Comparison of ENCODE assay signal across 8 mouse cellular contexts in genomic region chr11:52421053-52421778, GRCm38 (mm10). TPM values are rescaled to one million over a fixed set of nuclear protein-coding genes. Genes with fewer than 3 reads are reported as not detected.
DNase-seq lines count a peak whose midpoint lies in the region; ATAC-seq and TF ChIP-seq lines count a peak whose summit lies in the region.

No protein-coding gene starts in this region.

- no peak overlapping the region for H3K4me2 ChIP-seq in forebrain, postnatal 0 days (ENCODE audit: low read depth)
- no peak overlapping the region for H3K4me2 ChIP-seq in limb, embryonic 12.5 days

- no peaks in the 10 kb centered on the region for H3K27me3 ChIP-seq in forebrain, postnatal 0 days (ENCODE audit: insufficient read depth, low read length)
- H3K27me3 ChIP-seq in limb, embryonic 12.5 days, result peaks cover 6% of the 10 kb centered on the region

- ATAC-seq in forebrain, postnatal 0 days, result peak; percentile 25
- 0 out of 2 replicates have a peak, but pooled peaks have one; percentile 73 for ATAC-seq in limb, embryonic 12.5 days (ENCODE audit: insufficient number of reproducible peaks, insufficient read depth, low FRiP score, low TSS enrichment, low read depth)

- 18% methylated on average over 12 of the region's 12 CpGs for WGBS in forebrain, postnatal 0 days
- WGBS in limb, embryonic 12.5 days, result 30% methylated on average over 12 of the region's 12 CpGs

- H3K9ac ChIP-seq in forebrain, postnatal 0 days, result no peak overlapping the region
- H3K9ac ChIP-seq in limb, embryonic 12.5 days (replicated peaks), result 0 out of 2 replicates have a peak overlapping the region, but pooled peaks have one; percentile 12

- DNase-seq in urinary bladder, adult 18-20 months (ENCODE audit: low spot score in 2 of 2), result peak; percentile 6 to 28
- no peak for DNase-seq in urinary bladder, postnatal 4 days (ENCODE audit: low spot score in 2 of 2)
- peak; percentile 40 for DNase-seq in c-Kit-negative CD71-positive TER-119-positive erythroid progenitor cells, embryonic 14.5 days (ENCODE audit: low read depth, low spot score)
- peak; percentile 89 for DNase-seq in forebrain, postnatal 0 days
- DNase-seq in kidney, adult 9 months, result peak; percentile 80
- DNase-seq in natural killer cell, adult 2 months (ENCODE audit: low spot score in 2 of 2), result peak; percentile 26 to 47
- peak; percentile 79 for DNase-seq in thymus, postnatal 4 days

- no peaks in the 10 kb centered on the region for H3K36me3 ChIP-seq in forebrain, postnatal 0 days (ENCODE audit: insufficient read depth)
- no peaks in the 10 kb centered on the region for H3K36me3 ChIP-seq in limb, embryonic 12.5 days

- no peaks in the 10 kb centered on the region for H3K9me3 ChIP-seq in forebrain, postnatal 0 days (ENCODE audit: low read length)
- H3K9me3 ChIP-seq in limb, embryonic 12.5 days, result no peaks in the 10 kb centered on the region

- H3K27ac ChIP-seq in forebrain, postnatal 0 days (ENCODE audit: low read depth, low read length), result no peak overlapping the region
- H3K27ac ChIP-seq in limb, embryonic 12.5 days, result no peak overlapping the region

- H3K4me1 ChIP-seq in forebrain, postnatal 0 days (ENCODE audit: insufficient read depth), result no peaks in the 10 kb centered on the region
- peaks cover 4% of the 10 kb centered on the region; the same call in 1 of the 2 replicates for H3K4me1 ChIP-seq in limb, embryonic 12.5 days (replicated peaks)

- TF ChIP-seq CTCF in forebrain, postnatal 0 days (IDR thresholded peaks at IDR 0.05; ENCODE audit: low read depth), result peak; percentile 96

- no peak overlapping the region for H3K4me3 ChIP-seq in forebrain, postnatal 0 days (ENCODE audit: low read depth, low read length)
- H3K4me3 ChIP-seq in limb, embryonic 12.5 days (replicated peaks), result no peak overlapping the region

RNA-seq across cellular contexts. Expression of gene 9530068E07Rik, which starts 25.0 kb away (rescaled TPM):
- total RNA-seq in forebrain, postnatal 0 days (2014; rRNA removed), result 97.9 and 115 TPM in 2 replicates
- polyA plus RNA-seq in forebrain, postnatal 0 days (2015; fragmentation: Nextera tagmentation; extraction: Ambion mirVana), result 119 and 127 TPM in 2 replicates
- polyA plus RNA-seq in limb, embryonic 12.5 days (2016; fragmentation: Nextera tagmentation; extraction: Ambion mirVana), result 161 and 173 TPM in 2 replicates

Comparison
In these comparisons a context has a peak if more than half of its experiments do, and no peak if none do; other contexts are left out.
1. DNase-seq: peak in urinary bladder, adult 18-20 months (2 of 2), c-Kit-negative CD71-positive TER-119-positive erythroid progenitor cells, embryonic 14.5 days (single experiment), forebrain, postnatal 0 days (single experiment), kidney, adult 9 months (single experiment), natural killer cell, adult 2 months (2 of 2) and thymus, postnatal 4 days (single experiment); none in urinary bladder, postnatal 4 days (0 of 2).